Mouse (Mus musculus) heart, embryonic 15.5 days (tissue): ENCODE measurements around the gene Itgal. TPM values are rescaled to one million over a fixed set of nuclear protein-coding genes. Genes with fewer than 3 reads are reported as not detected.

ENCODE experiments used
- polyA plus RNA-seq: library from polyadenylated mRNA; unstranded; fragments of >200 nt; fragmentation: Nextera tagmentation; extraction: Ambion mirVana; gene quantifications from 2 replicates; pipeline ENCODE4 v1.2.1, GENCODE M21; 2015

Gene Itgal
- polyA plus RNA-seq, 1 experiment from 2014 or later = 1.3 TPM

Other genes starting within 250 kb of the Itgal start
- not detected in 2 replicates for gene Zg16, start 208.9 kb upstream of the Itgal start, polyA plus RNA-seq
- 1.6 and 6.7 TPM in 2 replicates for gene AI467606, start 204.9 kb upstream of the Itgal start, polyA plus RNA-seq
- gene Qprt, start 174.0 kb upstream of the Itgal start, polyA plus RNA-seq = 1.8 and 2.6 TPM in 2 replicates
- gene Spn, start 158.4 kb upstream of the Itgal start, polyA plus RNA-seq = 0.23 and 1.5 TPM in 2 replicates
- gene Cd2bp2, start 100.2 kb upstream of the Itgal start, polyA plus RNA-seq = 35.4 and 42.5 TPM in 2 replicates
- 17.0 and 21.3 TPM in 2 replicates for gene Tbc1d10b, start 87.8 kb upstream of the Itgal start, polyA plus RNA-seq
- 11.6 and 15.4 TPM in 2 replicates for gene Mylpf, start 87.4 kb upstream of the Itgal start, polyA plus RNA-seq
- gene Zfp553, start 63.2 kb upstream of the Itgal start, polyA plus RNA-seq = 17.8 and 23.7 TPM in 2 replicates
- 22.8 and 33.9 TPM in 2 replicates for gene Sept1, start 63.1 kb upstream of the Itgal start, polyA plus RNA-seq
- 32.0 and 38.8 TPM in 2 replicates for gene Zfp771, start 52.0 kb upstream of the Itgal start, polyA plus RNA-seq
- 134 and 135 TPM in 2 replicates for gene Dctpp1, start 35.6 kb upstream of the Itgal start, polyA plus RNA-seq
- gene Sephs2, start 22.2 kb upstream of the Itgal start, polyA plus RNA-seq = 51.9 and 54.8 TPM in 2 replicates
- 17.1 and 19.6 TPM in 2 replicates for gene Zfp768, start 49.3 kb downstream of the Itgal start, polyA plus RNA-seq
- gene Zfp747, start 79.8 kb downstream of the Itgal start, polyA plus RNA-seq = 4.6 and 5.6 TPM in 2 replicates
- gene 9130019O22Rik, start 90.9 kb downstream of the Itgal start, polyA plus RNA-seq = 3.0 and 4.4 TPM in 2 replicates
- gene E430018J23Rik, start 97.4 kb downstream of the Itgal start, polyA plus RNA-seq = 3.7 and 4.8 TPM in 2 replicates
- gene Zfp764, start 110.6 kb downstream of the Itgal start, polyA plus RNA-seq = 4.8 and 6.3 TPM in 2 replicates
- gene Zfp688, start 125.8 kb downstream of the Itgal start, polyA plus RNA-seq = 12.0 and 15.6 TPM in 2 replicates
- 3.9 and 5.6 TPM in 2 replicates for gene Zfp689, start 152.9 kb downstream of the Itgal start, polyA plus RNA-seq
- gene Prr14, start 163.4 kb downstream of the Itgal start, polyA plus RNA-seq = 27.7 and 32.6 TPM in 2 replicates
- 7.0 and 9.0 TPM in 2 replicates for gene Fbrs, start 182.9 kb downstream of the Itgal start, polyA plus RNA-seq
- 25.7 and 41.5 TPM in 2 replicates for gene Srcap, start 215.7 kb downstream of the Itgal start, polyA plus RNA-seq
- gene Gm42715, start 223.3 kb downstream of the Itgal start, polyA plus RNA-seq = 8.2 and 9.0 TPM in 2 replicates